Mouse (Mus musculus): ENCODE measurements around the gene Adcy5. TPM values are rescaled to one million over a fixed set of nuclear protein-coding genes. Genes with fewer than 3 reads are reported as not detected.

Adcy5 gene
- polyA plus RNA-seq, 1 experiment from 2014 or later: 8.4 TPM

DNA sequence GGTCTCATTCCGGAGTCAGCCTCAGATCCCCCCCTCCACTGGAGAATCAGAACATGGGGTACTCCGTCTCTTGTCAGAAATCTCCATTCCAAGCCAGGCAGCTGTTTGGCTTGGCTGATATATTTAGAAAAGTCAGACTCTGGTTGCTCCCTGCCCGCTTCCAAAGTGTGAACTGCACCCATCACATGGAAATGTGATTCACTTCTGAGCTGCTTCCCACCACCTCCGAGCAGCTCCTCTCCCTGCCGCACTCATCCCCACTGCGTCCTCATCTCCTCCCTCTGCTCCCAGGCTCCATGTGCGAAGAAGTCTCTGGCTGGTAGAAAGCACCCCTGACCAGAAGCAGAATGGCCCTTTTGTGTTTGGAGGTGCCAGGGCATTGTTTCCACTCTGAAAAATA is 37.2 kb upstream of the Adcy5 start:
- Histone ChIP-seq H3K27me3 (ENCODE audit: control insufficient read depth, insufficient read depth, low read length) (no peaks in the 10 kb centered on the region), H3K36me3 (ENCODE audit: control insufficient read depth, insufficient read depth, low read length) (no peaks in the 10 kb centered on the region), H3K4me3 (replicated peaks; ENCODE audit: low read depth, low read length) (no peak overlapping the region), H3K9me3 (ENCODE audit: control insufficient read depth, low read length) (no peaks in the 10 kb centered on the region), H3K27ac (replicated peaks; ENCODE audit: low read depth, low read length) (no peak overlapping the region), H3K9ac (replicated peaks; ENCODE audit: low read length) (no peak overlapping the region), H3K4me2 (ENCODE audit: low read length) (no peak overlapping the region), H3K4me1 (ENCODE audit: control insufficient read depth, insufficient read depth, low read length) (no peaks in the 10 kb centered on the region)
- no peak for ATAC-seq (ENCODE audit: low FRiP score, low TSS enrichment)
- WGBS: 59% methylated on average over 7 of the region's 7 CpGs
- no peak for DNase-seq

DNA sequence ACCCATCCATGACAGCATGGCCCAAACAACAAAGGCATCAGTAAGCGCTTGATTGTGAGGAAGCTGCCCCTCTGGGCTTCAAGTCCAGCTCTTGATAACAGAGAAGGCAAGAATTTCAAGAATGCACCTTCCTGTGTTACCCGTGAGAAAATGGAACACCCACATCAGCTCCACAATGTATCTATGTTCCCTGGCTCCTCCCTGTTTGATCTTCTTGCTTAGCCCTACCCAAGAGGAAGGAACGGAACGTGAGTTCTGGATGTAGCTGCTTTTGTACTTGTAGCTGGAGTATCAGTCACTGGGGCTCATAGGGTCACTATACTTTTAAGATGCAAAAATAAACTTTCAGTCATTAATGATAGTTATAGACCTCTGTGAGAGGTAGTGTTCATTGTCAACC is 34.1 kb upstream of the Adcy5 start:
- H3K36me3 ChIP-seq (ENCODE audit: control insufficient read depth, insufficient read depth, low read length): no peaks in the 10 kb centered on the region
- no peak overlapping the region for H3K9ac ChIP-seq (replicated peaks; ENCODE audit: low read length)
- 89% methylated on average over 4 of the region's 4 CpGs for WGBS
- H3K9me3 ChIP-seq (ENCODE audit: control insufficient read depth, low read length): no peaks in the 10 kb centered on the region
- DNase-seq (no peak), ATAC-seq (ENCODE audit: low FRiP score, low TSS enrichment) (no peak)
- no peak overlapping the region for H3K4me2 ChIP-seq (ENCODE audit: low read length)
- H3K27ac ChIP-seq (replicated peaks; ENCODE audit: low read depth, low read length): no peak overlapping the region
- no peak overlapping the region for H3K4me3 ChIP-seq (replicated peaks; ENCODE audit: low read depth, low read length)
- H3K27me3 ChIP-seq (ENCODE audit: control insufficient read depth, insufficient read depth, low read length): no peaks in the 10 kb centered on the region
- no peaks in the 10 kb centered on the region for H3K4me1 ChIP-seq (ENCODE audit: control insufficient read depth, insufficient read depth, low read length)

DNA sequence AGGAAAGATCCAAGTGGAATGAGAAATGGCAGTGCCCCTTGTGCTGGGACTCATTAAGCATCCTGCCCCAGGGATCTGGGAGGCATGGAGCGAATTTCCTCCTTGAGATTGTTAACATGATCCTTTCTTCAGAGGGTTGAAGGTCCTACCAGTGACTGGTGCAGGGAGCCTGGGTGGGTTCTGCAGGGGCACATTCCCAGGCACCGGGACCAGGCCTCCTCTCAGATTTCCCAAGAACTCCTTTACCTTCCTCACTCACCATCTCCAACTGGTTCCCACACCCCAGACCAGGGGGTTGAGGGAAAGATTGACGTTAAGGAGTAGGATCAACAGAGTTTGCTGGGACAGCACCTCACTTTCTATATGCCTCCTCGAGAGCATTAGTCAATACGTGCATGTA is 27.4 kb upstream of the Adcy5 start:
- H3K4me1 ChIP-seq (ENCODE audit: control insufficient read depth, insufficient read depth, low read length): no peaks in the 10 kb centered on the region
- no peak overlapping the region for H3K4me2 ChIP-seq (ENCODE audit: low read length)
- 91% methylated on average over 5 of the region's 5 CpGs for WGBS
- DNase-seq (no peak), ATAC-seq (ENCODE audit: low FRiP score, low TSS enrichment) (no peak)
- no peak overlapping the region for H3K27ac ChIP-seq (replicated peaks; ENCODE audit: low read depth, low read length)
- H3K36me3 ChIP-seq (ENCODE audit: control insufficient read depth, insufficient read depth, low read length): no peaks in the 10 kb centered on the region
- H3K27me3 ChIP-seq (ENCODE audit: control insufficient read depth, insufficient read depth, low read length): no peaks in the 10 kb centered on the region
- no peaks in the 10 kb centered on the region for H3K9me3 ChIP-seq (ENCODE audit: control insufficient read depth, low read length)
- no peak overlapping the region for H3K9ac ChIP-seq (replicated peaks; ENCODE audit: low read length)
- no peak overlapping the region for H3K4me3 ChIP-seq (replicated peaks; ENCODE audit: low read depth, low read length)

DNA sequence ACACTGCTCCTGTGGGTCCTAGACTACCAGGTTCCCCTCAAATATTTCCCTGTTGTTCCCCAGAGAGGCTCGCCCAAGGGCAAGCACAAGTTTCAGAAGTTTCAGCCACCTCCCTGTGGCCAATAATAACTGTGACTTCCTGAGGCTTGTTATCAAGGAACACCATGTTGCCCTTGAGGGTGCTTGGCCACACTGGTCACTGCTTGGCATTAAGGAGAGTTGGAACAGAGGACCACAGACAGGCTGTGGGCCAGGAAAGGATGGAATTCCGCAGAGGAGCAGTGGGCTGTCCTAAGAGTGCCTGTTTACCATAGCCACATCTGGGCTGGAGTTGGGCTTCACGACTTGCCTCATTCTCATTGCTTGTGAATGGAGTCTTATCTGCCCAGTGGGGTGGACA is 24.5 kb upstream of the Adcy5 start:
- ATAC-seq (ENCODE audit: low FRiP score, low TSS enrichment) (no peak), DNase-seq (no peak)
- Histone ChIP-seq H3K27me3 (ENCODE audit: control insufficient read depth, insufficient read depth, low read length) (no peaks in the 10 kb centered on the region), H3K9ac (replicated peaks; ENCODE audit: low read length) (no peak overlapping the region), H3K4me1 (ENCODE audit: control insufficient read depth, insufficient read depth, low read length) (no peaks in the 10 kb centered on the region), H3K36me3 (ENCODE audit: control insufficient read depth, insufficient read depth, low read length) (no peaks in the 10 kb centered on the region), H3K27ac (replicated peaks; ENCODE audit: low read depth, low read length) (no peak overlapping the region), H3K9me3 (ENCODE audit: control insufficient read depth, low read length) (no peaks in the 10 kb centered on the region), H3K4me2 (ENCODE audit: low read length) (no peak overlapping the region), H3K4me3 (replicated peaks; ENCODE audit: low read depth, low read length) (no peak overlapping the region)
- WGBS: 87% methylated on average over 3 of the region's 3 CpGs

DNA sequence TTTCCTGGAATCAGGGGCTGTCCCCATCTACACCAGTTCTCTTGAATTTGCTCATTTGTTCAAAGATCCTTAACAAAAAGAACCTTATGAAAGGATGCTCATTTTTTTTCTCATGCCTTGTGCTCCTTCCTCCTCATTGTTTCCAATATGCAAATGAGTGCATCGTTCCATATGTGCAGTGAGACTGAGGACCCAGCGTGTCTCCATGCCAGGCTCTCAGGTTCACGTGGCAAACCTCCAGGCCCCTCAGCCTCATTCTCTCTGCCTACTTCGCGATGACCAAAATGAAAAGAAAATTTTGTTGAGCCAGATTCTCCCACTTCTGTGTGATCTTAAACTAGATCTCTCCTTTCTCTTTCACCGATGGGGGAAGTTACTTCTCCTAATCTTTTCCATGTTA is 15.3 kb upstream of the Adcy5 start:
- ATAC-seq (ENCODE audit: low FRiP score, low TSS enrichment): no peak
- peak; percentile 26 for DNase-seq
- no peaks in the 10 kb centered on the region for H3K27me3 ChIP-seq (ENCODE audit: control insufficient read depth, insufficient read depth, low read length)
- no peak overlapping the region for H3K4me3 ChIP-seq (replicated peaks; ENCODE audit: low read depth, low read length)
- no peaks in the 10 kb centered on the region for H3K36me3 ChIP-seq (ENCODE audit: control insufficient read depth, insufficient read depth, low read length)
- no peaks in the 10 kb centered on the region for H3K9me3 ChIP-seq (ENCODE audit: control insufficient read depth, low read length)
- peak overlapping the region; percentile 77; the same call in 1 of the 2 replicates for H3K27ac ChIP-seq (replicated peaks; ENCODE audit: low read depth, low read length)
- no peak overlapping the region for H3K9ac ChIP-seq (replicated peaks; ENCODE audit: low read length)
- 0 out of 2 replicates have a peak overlapping the region, but pooled peaks have one; percentile 42 for H3K4me2 ChIP-seq (ENCODE audit: low read length)
- WGBS: 37% methylated on average over 6 of the region's 6 CpGs
- H3K4me1 ChIP-seq (ENCODE audit: control insufficient read depth, insufficient read depth, low read length): peaks cover 19% of the 10 kb centered on the region

DNA sequence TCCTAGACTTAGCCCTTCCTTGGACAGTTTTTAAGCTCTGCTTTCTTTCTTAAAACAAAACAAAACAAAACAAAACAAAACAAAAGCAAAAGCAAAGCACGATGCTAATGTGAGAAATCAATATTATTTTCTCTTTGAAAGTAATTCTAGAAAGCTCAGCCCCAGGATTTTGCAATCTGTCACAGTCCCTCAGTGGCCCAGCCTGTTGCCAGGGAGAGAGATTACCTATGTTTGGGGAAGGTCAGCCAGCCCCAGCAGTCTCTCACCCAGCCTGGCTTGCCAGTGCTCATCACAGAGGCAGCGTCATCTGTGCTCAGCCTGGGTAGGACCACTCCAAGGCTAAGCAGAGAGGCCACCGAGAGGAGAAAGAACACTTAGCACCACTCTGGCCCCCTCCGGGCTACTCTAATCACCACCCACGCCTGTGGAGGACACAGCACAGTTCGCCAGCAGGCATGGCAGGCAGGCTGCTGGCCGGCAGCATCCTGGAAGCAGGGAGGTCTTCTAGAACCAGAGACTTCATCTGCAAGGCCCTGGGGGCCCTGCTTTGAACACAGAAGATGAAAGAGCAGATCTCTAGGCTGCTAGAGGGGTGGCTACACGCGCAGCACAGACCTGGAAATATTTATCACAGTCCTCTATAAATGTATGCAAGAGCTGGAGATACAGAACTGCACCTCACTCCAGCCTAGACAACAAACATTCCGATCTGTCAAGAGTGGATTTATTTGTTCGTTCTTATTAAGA is 14.6 kb upstream of the Adcy5 start:
- DNase-seq (peak; percentile 63), ATAC-seq (ENCODE audit: low FRiP score, low TSS enrichment) (peak; percentile 48; the same call in 1 of the 2 replicates)
- 9% methylated on average over 11 of the region's 11 CpGs for WGBS
- Histone ChIP-seq H3K9me3 (ENCODE audit: control insufficient read depth, low read length) (no peaks in the 10 kb centered on the region), H3K9ac (replicated peaks; ENCODE audit: low read length) (no peak overlapping the region; the same call in 1 of the 2 replicates), H3K27ac (replicated peaks; ENCODE audit: low read depth, low read length) (peak overlapping the region; percentile 77), H3K4me2 (ENCODE audit: low read length) (peak overlapping the region; percentile 42), H3K36me3 (ENCODE audit: control insufficient read depth, insufficient read depth, low read length) (no peaks in the 10 kb centered on the region), H3K4me3 (replicated peaks; ENCODE audit: low read depth, low read length) (no peak overlapping the region), H3K4me1 (ENCODE audit: control insufficient read depth, insufficient read depth, low read length) (peaks cover 19% of the 10 kb centered on the region), H3K27me3 (ENCODE audit: control insufficient read depth, insufficient read depth, low read length) (no peaks in the 10 kb centered on the region)

DNA sequence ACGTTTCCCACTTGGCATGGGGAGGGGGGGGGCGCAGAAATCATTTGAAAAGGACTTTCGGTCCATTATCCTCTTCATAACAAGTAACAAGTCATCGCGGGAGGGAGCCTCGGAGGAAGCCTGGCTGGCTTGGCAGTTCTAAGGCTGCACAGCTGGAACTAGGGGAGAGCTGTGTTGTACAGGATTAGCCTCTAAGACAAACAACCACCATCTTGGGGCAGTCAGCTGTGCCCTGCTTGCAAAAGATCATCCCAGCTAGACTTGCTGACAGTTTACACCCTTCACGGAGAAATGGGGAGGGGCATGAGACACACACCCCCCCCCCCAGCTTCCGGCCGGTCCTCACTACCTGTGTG is 14.1 kb upstream of the Adcy5 start:
- H3K27ac ChIP-seq (replicated peaks; ENCODE audit: low read depth, low read length): peak overlapping the region; percentile 77
- peak; percentile 63 for DNase-seq
- 24% methylated on average over 9 of the region's 9 CpGs for WGBS
- H3K4me3 ChIP-seq (replicated peaks; ENCODE audit: low read depth, low read length): no peak overlapping the region
- peak overlapping the region; percentile 42 for H3K4me2 ChIP-seq (ENCODE audit: low read length)
- H3K4me1 ChIP-seq (ENCODE audit: control insufficient read depth, insufficient read depth, low read length): peaks cover 19% of the 10 kb centered on the region
- no peaks in the 10 kb centered on the region for H3K27me3 ChIP-seq (ENCODE audit: control insufficient read depth, insufficient read depth, low read length)
- ATAC-seq (ENCODE audit: low FRiP score, low TSS enrichment): no peak; the same call in 1 of the 2 replicates
- no peaks in the 10 kb centered on the region for H3K9me3 ChIP-seq (ENCODE audit: control insufficient read depth, low read length)
- H3K36me3 ChIP-seq (ENCODE audit: control insufficient read depth, insufficient read depth, low read length): no peaks in the 10 kb centered on the region
- no peak overlapping the region; the same call in 1 of the 2 replicates for H3K9ac ChIP-seq (replicated peaks; ENCODE audit: low read length)

DNA sequence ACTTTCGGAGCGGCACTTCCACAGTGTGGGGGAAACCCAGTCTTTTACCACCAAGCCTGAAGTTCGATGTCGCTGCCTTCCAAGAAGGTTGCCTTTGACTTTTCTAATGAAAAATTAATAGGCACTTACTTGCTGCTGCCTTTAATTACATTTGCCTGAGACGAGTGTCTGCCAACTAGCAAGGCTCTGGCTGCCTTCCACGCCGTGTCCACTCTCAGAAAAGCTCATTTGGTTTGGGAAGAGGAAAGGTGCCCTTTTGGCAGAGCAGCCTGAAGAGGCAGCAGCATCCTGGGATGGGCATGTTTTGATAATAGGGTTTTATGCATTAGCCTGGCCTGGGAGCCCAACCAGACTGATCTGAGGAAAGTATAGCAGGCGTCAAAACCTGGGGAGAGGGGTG is 12.8 kb upstream of the Adcy5 start:
- DNase-seq: no peak
- 70% methylated on average over 8 of the region's 8 CpGs for WGBS

DNA sequence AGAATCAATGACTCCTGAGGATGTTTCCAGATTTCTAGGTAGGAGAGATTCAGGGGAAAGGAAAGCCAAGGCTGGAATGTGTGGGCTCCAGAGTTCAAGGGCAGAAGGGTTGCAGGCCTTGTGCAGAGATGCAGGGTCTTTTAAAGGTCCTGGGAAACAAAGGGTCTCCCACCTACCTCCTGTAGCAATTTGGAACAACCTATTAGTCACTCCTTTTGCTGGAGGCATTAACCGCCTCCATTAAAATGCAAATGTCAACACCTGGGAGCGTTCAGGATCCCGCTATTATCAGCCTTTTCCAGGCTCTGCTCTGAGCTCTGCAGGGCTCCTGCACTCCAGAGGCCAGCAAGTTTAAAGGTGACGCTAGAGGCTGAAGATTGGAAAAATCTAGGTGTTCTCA is 8.5 kb upstream of the Adcy5 start:
- Histone ChIP-seq H3K4me1 (ENCODE audit: control insufficient read depth, insufficient read depth, low read length) (no peaks in the 10 kb centered on the region), H3K9ac (replicated peaks; ENCODE audit: low read length) (no peak overlapping the region), H3K36me3 (ENCODE audit: control insufficient read depth, insufficient read depth, low read length) (no peaks in the 10 kb centered on the region), H3K4me2 (ENCODE audit: low read length) (no peak overlapping the region), H3K27ac (replicated peaks; ENCODE audit: low read depth, low read length) (no peak overlapping the region), H3K27me3 (ENCODE audit: control insufficient read depth, insufficient read depth, low read length) (no peaks in the 10 kb centered on the region), H3K4me3 (replicated peaks; ENCODE audit: low read depth, low read length) (no peak overlapping the region), H3K9me3 (ENCODE audit: control insufficient read depth, low read length) (no peaks in the 10 kb centered on the region)
- 10% methylated on average over 4 of the region's 4 CpGs for WGBS
- ATAC-seq (ENCODE audit: low FRiP score, low TSS enrichment) (no peak), DNase-seq (no peak)

More for the DNA sequence above, 12.8 kb upstream of the Adcy5 start:
- no peaks in the 10 kb centered on the region for H3K36me3 ChIP-seq (ENCODE audit: control insufficient read depth, insufficient read depth, low read length)
- no peaks in the 10 kb centered on the region for H3K9me3 ChIP-seq (ENCODE audit: control insufficient read depth, low read length)
- peaks cover 19% of the 10 kb centered on the region for H3K4me1 ChIP-seq (ENCODE audit: control insufficient read depth, insufficient read depth, low read length)
- no peak overlapping the region for H3K4me3 ChIP-seq (replicated peaks; ENCODE audit: low read depth, low read length)
- no peak overlapping the region for H3K4me2 ChIP-seq (ENCODE audit: low read length)
- H3K9ac ChIP-seq (replicated peaks; ENCODE audit: low read length): no peak overlapping the region
- no peak for ATAC-seq (ENCODE audit: low FRiP score, low TSS enrichment)
- no peak overlapping the region for H3K27ac ChIP-seq (replicated peaks; ENCODE audit: low read depth, low read length)
- H3K27me3 ChIP-seq (ENCODE audit: control insufficient read depth, insufficient read depth, low read length): no peaks in the 10 kb centered on the region
